Mouse (Mus musculus) thymus, adult 2 months (tissue): ENCODE data around the gene Slc29a4.

Experiments used
- CTCF ChIP-seq: fragments of 200-500 bp; IDR thresholded peaks from 2 replicates; pipeline ENCODE4 v1.5.1; 2012; ENCODE audit warnings: mild to moderate bottlenecking, control low read depth, low read length, moderate library complexity, borderline replicate concordance; ENCODE audit not compliant: control insufficient read depth, poor library complexity, insufficient read depth; ENCODE audit errors: extremely low read depth
- POLR2A ChIP-seq: fragments of 200-500 bp; IDR thresholded peaks from 2 replicates; pipeline ENCODE4 v1.6.1; 2012; ENCODE audit warnings: mild to moderate bottlenecking, low read length, control low read depth, moderate library complexity; ENCODE audit not compliant: control insufficient read depth, poor library complexity, insufficient read depth; ENCODE audit errors: extremely low read depth

GRCm38 (mm10) chr5:142667921-142668320 is 24.4 kb upstream of the Slc29a4 start:
- TF ChIP-seq POLR2A (no peak), CTCF (no peak)
